Mouse (Mus musculus) left cerebral cortex, adult 11 months (tissue): ENCODE data around the gene Slc7a6.
A peak's percentile ranks its signal among the peaks of the same experiment; 100 is the strongest.

Experiments used
- DNase-seq: peaks from one replicate; pipeline ENCODE4 v3.0.0; 2022; ENCODE audit warnings: low spot score

The Slc7a6 gene

DNA sequence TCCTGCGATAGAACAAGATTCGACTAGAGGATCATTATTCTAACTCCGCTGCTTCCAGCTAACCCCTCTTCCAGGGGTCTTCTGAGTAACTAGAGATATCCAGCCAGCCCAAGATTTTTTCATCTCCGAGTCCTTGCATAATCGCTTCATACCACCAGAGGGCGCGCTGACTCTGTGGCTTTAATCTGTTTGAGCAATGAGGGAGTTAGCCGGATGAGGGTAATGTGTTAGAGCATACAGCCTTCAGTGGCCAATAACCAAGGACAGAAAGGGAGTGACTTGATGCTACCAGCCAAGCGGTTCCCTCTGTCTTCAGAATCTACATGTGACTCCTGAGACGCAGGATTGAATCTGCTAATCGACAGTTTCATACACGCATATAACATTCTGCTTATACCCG lies 27.9 kb upstream of the Slc7a6 start:
- DNase-seq, result peak; percentile 64

DNA sequence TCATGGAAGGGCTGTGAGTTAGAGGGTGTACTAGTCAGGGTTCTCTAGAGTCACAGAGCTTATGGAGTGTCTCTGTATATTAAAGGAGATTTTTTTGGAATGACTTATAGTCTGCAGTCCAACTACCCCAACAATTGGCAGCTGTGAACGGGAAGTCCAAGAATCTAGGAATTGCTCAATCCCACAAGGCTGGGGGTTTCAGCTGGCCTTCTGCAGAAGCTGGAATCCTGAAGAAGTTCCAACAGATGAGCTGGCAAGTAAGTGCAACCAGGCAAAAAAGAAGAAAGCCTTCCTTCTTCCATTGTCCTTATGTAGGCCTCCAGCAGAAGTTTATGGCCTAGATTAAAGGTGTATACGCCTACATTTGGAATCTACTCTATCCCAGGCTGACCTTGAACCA lies 23.3 kb upstream of the Slc7a6 start:
- DNase-seq, result no peak

DNA sequence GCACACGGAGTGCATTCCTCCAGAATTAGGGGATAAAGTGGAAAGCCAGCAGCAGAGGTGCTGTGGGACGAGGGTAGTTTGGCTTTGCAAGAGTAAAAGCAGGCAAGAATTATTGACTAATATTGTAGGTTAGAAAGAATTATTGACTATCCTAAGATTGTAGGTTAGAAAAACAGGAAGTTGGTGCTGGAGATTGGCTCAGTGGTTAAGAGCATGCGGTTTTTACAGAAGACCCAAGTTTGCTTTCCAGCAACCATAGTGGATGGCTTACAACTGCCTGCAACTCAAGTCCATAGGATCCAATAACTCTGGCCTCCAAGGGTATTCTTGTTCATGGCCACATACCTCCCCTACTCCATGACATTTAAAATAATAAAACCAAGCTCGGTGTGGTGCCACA lies 22.6 kb upstream of the Slc7a6 start:
- no peak for DNase-seq

DNA sequence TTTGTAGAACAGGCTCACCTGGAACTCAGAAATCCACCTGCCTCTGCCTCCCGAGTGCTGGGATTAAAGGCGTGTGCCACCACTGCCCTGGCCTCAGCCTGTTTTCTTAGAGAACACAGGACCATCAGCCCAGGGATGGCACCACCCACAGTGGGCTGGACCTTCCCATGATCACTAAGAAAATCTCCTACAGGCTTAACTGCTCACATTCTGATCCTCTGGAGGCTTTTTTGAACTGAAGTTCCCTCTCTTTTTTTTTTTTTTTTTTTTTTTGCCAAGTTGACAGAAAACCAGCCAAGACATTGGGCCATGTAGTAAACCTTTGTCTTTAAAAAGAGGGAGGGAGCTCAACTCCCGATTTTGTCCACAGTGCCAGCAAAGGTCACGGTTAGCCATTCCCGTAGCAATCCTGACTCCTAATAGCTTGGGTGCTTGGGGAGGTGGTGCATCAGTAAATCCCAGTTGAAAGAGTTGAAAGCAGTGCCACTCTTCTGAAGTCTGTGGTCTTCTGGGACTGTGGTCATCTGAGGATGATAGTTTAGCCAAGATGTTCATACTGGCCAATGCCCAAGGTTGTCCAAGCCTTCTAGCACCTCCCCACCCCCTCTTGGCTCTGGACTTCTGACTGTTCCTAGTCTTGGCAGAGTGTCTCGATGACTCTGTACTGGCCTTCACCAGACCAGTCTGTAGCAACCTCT lies 20.6 kb upstream of the Slc7a6 start:
- no peak for DNase-seq

DNA sequence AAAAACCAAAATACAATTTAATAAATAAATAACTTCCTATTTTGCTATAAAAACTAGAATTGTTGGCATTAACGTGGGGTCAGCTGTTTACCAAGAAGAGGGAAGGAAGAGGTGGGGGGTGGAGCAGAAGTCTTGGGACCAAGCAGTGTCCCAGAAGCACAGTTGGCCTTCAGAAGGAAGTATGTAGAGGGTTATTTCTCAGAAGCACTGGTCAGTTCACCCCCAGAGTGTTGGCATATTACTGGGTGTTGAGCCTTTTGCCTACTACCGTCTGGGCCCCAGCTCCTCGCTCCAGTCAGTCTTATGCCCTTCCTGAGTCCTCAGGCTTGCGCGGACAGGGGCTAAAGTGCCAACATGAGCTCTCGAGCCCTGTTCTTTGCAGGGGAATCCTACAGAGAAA lies 19.6 kb upstream of the Slc7a6 start:
- DNase-seq, result no peak

DNA sequence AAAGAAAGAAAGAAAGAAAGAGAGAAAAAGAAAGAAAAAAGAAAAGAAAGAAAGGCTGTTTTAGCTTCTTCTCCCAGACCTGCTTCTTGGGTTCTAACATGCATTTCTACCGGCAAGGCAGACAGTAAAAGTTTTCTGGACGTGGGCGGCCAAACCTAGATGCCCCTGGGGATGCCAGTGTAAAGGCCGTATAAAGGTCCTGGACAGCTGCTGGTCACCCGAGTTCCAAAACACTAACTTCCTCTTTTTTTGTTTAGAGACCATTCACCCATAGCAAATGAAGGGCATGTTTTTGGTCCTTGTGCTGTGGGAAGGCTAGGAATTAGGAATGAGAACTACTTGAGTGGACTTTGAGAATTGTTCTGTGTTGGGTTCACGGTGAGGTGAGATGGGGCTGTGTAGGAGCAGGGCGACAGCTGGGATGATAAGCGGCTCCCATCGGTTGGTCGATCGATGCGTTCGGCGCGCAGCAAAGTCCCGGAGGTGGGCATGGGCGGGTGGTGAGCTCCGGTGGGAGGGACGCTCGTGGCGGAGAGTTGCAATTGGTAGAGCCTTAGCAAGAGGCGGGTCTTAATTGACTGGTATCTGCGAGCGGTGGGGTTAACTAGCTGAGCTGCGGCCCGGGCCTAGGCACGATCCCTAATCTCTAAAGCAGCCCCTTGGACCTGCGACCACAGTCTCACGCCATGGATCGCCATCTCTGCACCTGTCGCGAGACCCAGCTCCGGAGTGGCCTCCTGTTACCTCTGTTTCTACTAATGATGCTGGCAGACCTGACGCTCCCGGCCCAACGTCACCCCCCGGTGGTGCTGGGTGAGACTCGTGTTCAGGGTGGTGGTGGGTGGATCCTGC lies 18.6 kb upstream of the Slc7a6 start, which contains the start of gene Pla2g15:
Gene Pla2g15 (plus strand): TSS at position 599 of the 852 bp plus-strand sequence.
- DNase-seq, result peak; percentile 90

DNA sequence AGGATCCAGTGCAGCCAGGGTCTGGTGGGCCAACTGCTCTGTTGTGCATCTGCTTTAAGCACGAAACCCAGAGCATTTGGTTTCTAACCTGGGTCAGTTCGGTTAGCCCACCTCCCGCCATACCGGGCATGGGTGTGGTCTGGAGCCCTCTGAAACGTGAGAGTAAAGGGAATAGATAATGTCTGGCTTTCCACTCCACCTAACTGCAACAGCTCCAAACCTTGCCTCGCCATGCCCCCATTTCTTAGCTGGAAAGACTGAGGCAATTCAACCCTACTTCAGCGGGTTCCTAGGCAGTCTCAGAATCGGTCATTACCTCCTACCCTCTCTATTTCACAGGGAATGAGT lies 18.0 kb upstream of the Slc7a6 start:
- no peak for DNase-seq

DNA sequence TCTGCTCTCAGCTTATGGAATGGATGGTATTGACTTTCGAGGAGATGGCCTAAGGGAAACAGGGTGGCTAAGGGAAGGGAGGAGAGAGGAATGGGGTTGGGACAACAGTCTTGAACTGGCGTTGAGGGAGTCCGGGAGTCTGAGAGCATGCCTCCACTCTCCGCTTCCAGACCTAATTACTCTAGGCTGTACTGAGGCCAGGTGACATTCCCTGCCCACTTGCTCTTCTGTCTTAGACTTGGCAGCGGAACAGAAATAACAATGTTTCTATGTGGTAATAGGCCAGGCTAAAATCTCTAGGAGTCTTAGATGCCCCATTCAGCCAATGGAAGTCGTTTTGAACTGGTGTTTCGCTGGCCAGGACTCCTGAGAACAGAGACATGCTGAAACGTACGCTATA lies 17.6 kb upstream of the Slc7a6 start:
- DNase-seq, result no peak

DNA sequence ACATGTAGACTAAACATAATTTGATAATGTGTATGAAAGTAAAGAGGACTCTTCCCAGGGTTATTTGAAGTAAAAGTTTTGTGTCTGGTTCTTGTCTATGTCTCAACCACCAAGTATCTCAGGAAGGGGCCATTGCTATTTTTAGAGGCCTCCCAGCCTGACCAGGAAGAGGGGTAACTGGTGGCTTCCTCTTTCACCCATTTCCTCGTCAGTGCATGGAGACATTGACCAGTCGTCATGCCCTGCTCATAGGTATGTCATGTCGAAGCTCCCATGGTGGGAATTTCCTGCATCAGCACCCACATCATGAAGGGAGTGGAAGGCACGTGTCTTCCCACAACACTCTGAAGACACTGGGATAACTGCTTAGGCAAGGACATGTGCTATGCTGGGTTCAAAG lies 15.8 kb upstream of the Slc7a6 start:
- DNase-seq, result no peak

DNA sequence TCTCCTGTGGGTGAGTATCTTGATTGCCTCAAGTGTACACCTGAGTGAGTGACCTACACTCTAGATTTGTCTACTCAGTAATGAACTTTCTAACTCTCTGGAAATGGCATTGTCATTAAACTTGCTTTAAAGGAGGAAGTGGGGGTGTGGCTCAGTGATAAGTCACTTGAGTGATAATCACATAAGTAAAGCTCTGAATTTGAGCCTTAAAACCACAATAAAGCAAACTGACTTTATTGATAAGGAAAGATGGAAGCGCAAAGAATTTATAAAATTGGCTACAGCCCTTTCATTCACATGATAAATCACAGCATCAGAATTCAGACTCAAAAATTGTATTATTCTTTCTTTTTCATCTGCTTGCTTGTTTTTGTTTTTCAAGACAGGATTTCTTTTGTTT lies 11.2 kb upstream of the Slc7a6 start:
- DNase-seq, result no peak

DNA sequence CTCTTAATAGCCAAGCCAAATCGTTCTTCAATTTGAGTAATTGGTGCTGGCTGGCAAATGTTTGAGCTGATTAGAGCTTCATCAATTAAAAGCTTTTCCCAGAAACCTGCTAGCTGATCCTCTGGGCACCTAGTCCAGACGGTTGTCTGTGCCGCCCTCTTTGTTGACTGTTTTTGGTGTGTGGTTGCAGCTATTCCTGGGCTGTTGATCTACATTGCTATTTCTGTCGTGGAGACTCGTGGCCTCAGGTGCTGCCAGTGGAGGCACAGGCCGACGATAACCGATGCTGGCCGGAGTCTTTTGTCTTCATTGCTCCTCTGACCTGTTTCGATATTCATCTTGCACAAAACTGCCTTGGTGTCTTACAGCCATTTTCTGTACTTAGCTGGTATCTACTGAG lies 10.3 kb upstream of the Slc7a6 start:
- no peak for DNase-seq

DNA sequence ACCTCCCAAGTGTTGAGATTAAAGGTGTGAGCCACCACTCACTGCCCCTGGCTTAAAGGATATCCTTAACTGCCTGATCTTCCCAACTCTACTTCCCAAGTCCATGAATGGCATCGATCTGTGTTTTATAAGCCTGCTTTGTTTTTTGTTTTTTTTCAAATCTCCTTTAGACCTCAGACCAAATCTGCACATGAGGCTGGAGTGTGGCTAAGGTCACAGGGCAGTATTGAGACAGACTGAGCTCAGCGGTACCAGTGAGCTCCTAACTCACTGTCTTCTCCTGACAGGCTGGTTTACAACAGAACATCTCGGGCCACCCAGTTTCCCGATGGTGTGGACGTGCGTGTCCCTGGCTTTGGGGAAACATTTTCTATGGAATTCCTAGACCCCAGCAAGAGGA lies 8.8 kb upstream of the Slc7a6 start:
- DNase-seq, result no peak

DNA sequence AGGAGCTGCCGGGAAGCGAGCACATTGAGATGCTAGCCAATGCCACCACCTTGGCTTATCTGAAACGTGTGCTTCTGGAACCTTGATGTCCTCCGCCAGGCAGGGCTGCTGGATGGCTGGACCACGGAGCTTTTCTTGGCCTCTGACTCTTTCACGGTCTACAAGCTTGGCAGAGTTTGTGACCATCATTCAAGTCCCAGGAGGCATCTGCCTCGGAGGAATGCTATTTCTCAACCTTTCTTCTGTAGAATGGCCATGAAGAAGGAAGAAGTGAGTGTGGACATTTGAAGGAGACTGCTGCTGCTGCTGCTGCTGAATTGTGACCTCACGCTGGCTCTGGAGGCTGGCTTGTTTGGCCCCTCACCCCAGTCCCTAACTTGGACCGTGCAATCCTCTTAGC lies 5.4 kb upstream of the Slc7a6 start:
- no peak for DNase-seq

DNA sequence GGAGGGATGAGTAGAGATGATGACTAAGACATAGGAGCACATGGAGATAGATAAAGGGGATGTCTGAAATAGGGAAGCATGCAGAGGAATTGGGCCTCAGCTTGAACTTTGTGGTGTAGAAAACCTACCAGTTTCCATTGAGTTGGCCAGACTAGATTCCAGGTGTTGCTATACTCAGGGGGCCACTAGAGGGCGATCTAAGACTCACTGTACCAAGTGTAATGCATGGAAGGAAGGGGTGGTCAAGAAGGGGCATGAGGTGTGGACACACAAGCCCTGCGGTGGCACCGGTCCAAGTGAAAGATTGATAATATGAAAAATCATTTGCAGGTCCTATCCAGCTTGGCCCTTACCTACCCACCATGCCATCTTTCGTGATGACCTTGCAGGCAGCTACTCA lies 3.2 kb upstream of the Slc7a6 start:
- peak; percentile 60 for DNase-seq

DNA sequence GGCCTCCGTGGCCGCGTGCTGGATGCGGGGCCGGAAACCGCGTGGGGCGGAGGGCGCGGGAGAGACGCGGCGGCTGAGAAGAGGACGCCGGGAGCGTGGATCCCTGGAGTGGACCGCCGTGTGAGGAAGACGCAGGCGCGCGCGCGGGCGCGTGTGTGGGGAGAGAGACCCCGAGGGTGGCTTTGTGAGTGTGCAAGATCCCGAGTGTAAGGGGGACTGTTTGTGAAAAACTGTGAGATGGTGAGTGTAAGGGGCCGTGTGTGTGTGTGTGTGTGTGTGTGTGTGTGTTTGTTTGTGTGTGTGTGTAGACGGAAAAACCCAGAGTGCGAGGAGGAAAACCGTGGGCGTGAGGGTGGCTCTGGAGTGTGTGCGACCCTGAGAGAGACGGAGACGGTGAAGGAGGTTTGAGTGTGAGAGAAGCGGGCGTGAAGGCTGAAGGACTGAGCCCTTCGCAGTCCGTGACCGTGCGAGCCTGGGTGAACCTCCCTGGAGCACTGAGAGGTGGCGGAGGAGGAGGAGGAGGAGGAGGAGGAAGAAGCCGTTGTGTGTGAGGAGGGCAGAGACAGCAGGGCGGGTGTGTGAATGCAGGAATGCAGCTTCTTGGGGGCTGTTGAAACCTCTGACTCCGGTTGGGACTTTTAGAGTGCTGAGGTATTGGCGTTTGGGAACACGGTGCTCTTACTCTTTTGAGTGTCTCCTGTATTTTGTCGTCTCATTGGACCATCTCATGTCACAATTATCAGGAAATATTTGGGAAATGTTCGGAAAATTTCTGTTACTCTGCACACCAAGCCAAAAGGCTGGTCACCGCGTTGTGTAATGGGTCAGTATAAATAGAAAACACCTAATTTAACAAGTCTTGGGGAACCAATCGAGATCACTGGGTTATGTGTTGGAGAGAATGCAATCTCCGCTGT lies 618 bp downstream of the Slc7a6 start:
- DNase-seq, result peak; percentile 50

DNA sequence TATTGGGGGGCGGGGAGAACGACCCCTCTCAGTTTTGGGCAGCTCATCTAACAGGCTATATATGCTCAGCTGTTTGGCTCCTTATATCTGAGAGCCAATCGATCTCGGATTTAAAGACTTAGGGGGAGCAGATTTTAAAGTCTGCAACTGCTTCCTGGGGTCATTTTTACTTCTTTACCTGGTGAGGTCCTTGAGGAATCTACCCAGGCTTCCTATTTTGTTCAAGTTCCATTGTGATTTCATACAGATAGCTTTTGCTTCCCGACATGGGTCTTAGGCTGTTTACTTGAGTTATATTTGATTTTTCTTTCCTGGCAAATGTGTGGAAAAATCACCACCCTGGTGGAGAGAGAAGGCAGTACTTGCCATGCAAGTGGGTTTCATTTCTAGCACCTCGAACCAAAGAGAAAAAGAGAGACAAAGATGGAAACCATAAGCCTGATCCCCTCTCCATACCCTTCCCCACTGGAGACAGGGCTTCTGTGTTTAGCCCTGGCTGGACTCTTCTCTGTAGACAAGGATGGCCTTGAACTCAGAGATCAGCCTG lies 1.4 kb downstream of the Slc7a6 start:
- no peak for DNase-seq

DNA sequence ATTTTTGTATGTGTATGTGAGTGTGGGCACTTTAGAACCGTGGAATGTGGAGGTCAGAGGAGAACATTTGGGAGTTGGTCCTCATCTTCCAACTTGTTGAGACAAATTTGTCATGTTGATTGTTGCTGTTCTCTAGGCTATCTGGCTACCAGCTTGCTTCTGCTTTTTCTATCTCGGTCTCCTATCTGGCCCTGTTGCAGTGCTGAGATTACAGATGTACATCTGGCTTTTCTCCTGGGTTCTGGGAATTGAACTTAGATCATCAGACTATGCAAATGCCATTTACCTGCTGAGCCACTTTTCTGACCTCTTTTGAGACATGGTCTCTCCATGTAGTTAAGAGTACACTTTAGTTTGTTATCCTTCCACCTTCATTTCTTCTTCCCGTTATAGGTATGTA lies 4.9 kb downstream of the Slc7a6 start:
- no peak for DNase-seq

DNA sequence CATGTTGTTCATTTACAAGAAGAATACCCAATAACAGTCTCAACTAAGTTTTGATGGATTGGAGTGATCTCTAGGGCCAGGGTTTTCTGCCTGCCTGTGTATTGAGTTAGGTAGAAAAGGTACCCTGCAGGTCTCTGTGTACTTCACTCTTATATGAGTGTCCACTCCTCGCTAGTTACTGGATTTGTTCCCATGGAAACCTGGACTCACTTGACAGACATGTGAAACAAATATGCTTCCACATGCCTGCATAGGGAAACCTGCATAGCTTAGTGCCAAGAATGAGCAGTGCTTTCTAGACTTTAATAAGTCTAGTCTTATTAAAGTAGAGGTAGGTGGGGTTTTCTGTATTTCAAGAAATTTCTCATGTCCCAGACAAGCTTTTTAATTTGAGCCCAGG lies 8.2 kb downstream of the Slc7a6 start:
- no peak for DNase-seq

DNA sequence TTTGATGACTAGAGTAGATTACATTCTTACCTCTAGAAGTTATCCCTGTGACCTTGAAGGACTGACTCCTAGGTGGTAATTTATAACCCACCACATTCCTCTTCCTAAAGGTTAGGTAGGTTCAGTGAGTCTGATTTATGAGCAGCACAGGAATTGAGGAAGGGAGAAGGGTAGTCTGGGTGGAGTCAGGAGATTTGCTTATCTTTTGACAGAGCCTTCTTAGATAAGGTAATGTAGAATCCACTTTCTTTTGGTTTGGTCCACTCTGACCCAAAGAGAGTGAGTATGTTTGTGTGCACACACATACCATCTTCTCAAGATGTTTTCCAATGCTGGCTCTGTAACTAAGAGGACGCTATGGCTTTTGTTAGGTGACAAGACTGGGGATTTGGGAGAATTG lies 8.9 kb downstream of the Slc7a6 start:
- no peak for DNase-seq

DNA sequence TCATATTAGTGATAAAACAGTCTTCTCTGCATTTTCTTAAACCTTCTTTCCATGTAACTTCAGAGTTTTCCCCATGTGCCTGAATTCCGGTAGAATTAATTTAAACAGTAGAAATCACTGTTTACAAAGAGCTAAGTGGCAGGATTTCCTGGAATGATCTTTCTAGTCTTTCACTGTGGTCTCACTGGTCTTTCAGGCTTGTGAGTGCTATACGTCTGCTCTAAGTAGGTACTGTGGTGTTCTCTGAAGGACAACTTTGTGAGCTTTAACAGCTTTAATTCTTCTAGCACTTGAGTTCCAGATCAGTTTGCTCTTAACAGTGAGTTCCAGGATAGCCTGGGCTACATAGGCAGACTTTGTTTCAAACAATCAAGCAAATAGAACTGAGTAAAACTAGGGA lies 9.8 kb downstream of the Slc7a6 start:
- no peak for DNase-seq

DNA sequence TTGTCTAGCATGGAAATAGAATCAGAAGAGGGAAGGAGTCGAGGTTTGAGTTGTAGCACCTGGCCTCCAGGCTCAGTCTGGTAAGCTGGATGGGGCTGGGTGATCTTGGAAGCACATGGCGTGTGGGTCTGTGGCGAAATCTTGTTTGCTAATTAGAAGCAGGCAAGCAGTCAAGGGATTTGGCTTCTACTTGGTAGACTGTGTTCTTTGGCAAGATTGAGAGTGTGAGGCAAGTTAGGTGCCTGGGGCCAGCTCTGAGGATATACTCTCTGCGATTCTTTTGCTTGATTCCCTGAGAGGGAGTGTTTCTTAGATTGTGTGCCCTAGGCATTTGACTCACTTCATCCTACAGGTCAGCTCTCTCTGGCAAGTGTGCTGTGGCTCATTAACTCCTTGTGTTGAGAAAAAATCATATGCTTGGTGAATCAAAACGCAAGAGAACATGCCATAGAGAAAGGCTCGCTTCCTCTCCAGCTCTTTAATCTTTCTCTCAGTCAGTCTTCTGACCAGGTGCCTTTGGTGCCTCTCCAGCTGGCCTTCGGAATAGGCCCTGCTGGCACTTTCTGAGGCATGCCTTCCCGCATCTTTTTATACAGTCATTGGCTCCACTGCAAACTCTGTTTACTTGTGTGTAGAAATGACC lies 17.1 kb downstream of the Slc7a6 start:
- DNase-seq, result no peak

DNA sequence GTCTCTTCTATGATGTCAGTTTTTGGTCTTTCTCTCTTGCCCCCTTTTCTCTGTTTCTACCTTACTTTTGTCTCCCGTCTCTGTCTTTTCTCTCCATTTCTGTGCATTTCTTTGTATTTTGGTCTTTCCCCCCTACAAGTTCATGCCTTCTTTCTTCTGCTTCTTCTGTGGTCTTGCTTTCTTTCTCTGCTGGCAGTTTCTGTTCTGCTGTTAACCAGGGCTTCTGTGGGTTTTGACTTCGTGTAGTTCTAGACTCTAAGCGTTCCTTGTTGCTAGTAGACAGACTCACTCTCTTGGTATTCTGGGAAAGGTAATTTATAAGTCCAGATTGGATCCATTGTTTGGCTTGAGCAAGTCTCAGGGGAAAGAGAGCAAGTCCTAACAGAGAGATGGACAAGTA lies 17.7 kb downstream of the Slc7a6 start:
- no peak for DNase-seq
